Mouse (Mus musculus) hindbrain, embryonic 15.5 days (tissue): ENCODE results near the gene Olfr303. TPM values are rescaled to one million over a fixed set of nuclear protein-coding genes. Genes with fewer than 3 reads are reported as not detected.
"Not testable (repeated sequence)": the region's sequence is repeated elsewhere in the genome, so short reads cannot be mapped to it uniquely, and the experiment has no call there.

Experiments
- ATAC-seq: fragments of 200-750 bp; cut with Nextera tagmentation; 2 replicates; pipeline ENCODE4 v1.8.0; 2017; ENCODE audit warnings: low read depth, moderate number of reproducible peaks, moderate TSS enrichment; ENCODE audit not compliant: low FRiP score
- H3K27ac ChIP-seq: fragments of 300-500 bp; sonication (generic); replicated peaks from 2 replicates; pipeline ENCODE4 v1.5.1; 2015; ENCODE audit warnings: mild to moderate bottlenecking, inconsistent platforms
- H3K27me3 ChIP-seq: fragments of 300-500 bp; sonication (generic); 2 replicates; pipeline ENCODE4 v1.6.1; 2015; ENCODE audit warnings: control low read depth, inconsistent platforms
- H3K36me3 ChIP-seq: fragments of 300-500 bp; sonication (generic); 2 replicates; pipeline ENCODE4 v1.6.1; 2015; ENCODE audit warnings: control low read depth, inconsistent platforms
- H3K4me1 ChIP-seq: fragments of 300-500 bp; sonication (generic); replicated peaks from 2 replicates; pipeline ENCODE4 v1.6.1; 2015; ENCODE audit warnings: control low read depth, inconsistent platforms
- H3K4me2 ChIP-seq: fragments of 300-500 bp; sonication (generic); 2 replicates; pipeline ENCODE4 v1.6.1; 2015; ENCODE audit warnings: moderate library complexity, mild to moderate bottlenecking, inconsistent platforms
- H3K4me3 ChIP-seq: fragments of 300-500 bp; sonication (generic); 2 replicates; pipeline ENCODE4 v1.5.1; 2015; ENCODE audit warnings: mild to moderate bottlenecking, inconsistent platforms
- H3K9ac ChIP-seq: fragments of 300-500 bp; sonication (generic); 2 replicates; pipeline ENCODE4 v1.6.1; 2015; ENCODE audit warnings: inconsistent platforms
- H3K9me3 ChIP-seq: fragments of 300-500 bp; sonication (generic); 2 replicates; pipeline ENCODE4 v1.6.1; 2016; ENCODE audit warnings: control low read depth, inconsistent platforms
- WGBS: fragments of 180-500 bp; shearing (Covaris S2); methylation state at CpG from one replicate; pipeline ENCODE4 v1.1.7; 2015; 5-methylcytosine and 5-hydroxymethylcytosine counted together
- polyA plus RNA-seq: library from polyadenylated mRNA; unstranded; fragments of >200 nt; fragmentation: Nextera tagmentation; extraction: Ambion mirVana; gene quantifications from 2 replicates; pipeline ENCODE4 v1.2.1, GENCODE M21; 2015

Gene Olfr303
- not detected in 2 replicates for polyA plus RNA-seq

DNA sequence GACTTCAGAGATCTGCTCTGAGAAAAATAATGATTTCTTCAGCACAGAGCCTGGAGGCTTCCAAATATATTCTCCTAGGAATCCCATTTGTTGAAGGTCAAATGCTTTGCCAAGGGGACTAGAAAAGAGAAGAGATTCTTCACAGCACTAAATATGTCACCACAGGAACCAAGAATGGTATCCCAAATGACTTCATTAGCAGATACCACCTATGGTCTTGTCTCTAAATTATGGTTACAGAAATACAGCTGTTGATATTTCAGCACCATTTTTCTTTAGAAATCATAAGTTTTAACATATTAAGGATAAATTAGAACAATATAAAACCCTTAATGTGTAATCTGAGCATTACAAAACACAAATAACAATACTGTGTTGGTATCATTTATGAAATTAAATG is at the start of gene Olfr303:
Olfr303 (minus strand) TSS at position 101 of the 400 bp plus-strand sequence.
- Histone ChIP-seq H3K27me3 (no peaks in the 10 kb centered on the region), H3K9ac (no peak within 1 kb of the TSS), H3K4me1 (no peaks in the 10 kb centered on the region), H3K4me3 (no peak within 1 kb of the TSS), H3K27ac (no peak within 1 kb of the TSS), H3K36me3 (no peaks in the 10 kb centered on the region), H3K9me3 (no peaks in the 10 kb centered on the region), H3K4me2 (no peak within 1 kb of the TSS)
- no peak for ATAC-seq

DNA sequence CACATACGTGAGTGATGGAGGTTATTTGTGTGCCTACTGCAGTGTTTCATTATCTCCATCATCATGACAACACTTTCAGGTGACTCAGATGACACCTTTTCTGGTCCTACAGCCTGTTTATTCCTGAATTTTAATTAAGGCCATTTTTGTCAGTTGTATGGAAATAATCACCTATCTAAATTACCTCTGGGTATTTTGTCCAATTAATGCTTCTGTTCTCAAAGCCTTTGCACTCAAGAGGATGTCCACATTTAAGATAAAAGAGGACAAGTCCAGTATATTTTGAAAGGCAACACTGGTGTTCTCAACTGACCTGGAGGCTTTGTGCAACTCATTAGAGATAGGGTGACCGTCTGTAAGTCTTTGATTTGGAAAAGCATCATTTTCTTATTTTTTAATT is 6.0 kb upstream of the Olfr303 start, which contains the start of gene Olfr301:
Olfr301 (plus strand) TSS at position 301 of the 400 bp plus-strand sequence.
- Histone ChIP-seq H3K9ac (no peak within 1 kb of the TSS), H3K27ac (no peak within 1 kb of the TSS), H3K36me3 (no peaks in the 10 kb centered on the region), H3K4me2 (no peak within 1 kb of the TSS), H3K27me3 (no peaks in the 10 kb centered on the region), H3K4me1 (no peaks in the 10 kb centered on the region), H3K4me3 (no peak within 1 kb of the TSS), H3K9me3 (no peaks in the 10 kb centered on the region)
- no peak for ATAC-seq
- WGBS, result 91% methylated on average over 2 of the region's 2 CpGs

DNA sequence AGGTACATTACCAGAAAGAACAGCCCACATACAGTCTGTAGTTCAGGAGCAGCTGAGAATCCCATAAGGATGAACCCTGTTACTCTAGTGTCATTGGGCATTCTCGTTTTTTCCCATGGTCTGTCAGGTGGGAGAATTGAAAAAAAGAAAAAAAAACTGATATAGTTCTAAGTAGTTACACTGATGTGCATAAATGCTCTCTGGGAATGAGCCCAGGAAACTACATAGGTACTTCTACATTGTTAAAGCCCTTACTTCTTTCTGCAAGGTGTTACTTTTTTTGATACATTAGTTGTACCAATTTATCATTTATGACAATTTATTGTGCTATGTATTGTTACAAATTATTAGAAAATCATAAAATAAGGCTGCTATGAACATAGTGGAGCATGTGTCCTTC is 11.0 kb downstream of the Olfr303 start, which contains the start of gene Olfr304:
Olfr304 (minus strand) TSS at position 101 of the 400 bp plus-strand sequence.
- no peaks in the 10 kb centered on the region for H3K36me3 ChIP-seq
- no peaks in the 10 kb centered on the region for H3K9me3 ChIP-seq
- H3K4me1 ChIP-seq, result no peaks in the 10 kb centered on the region
- no peaks in the 10 kb centered on the region for H3K27me3 ChIP-seq
- H3K27ac ChIP-seq, result no peak within 1 kb of the TSS
- no peak for ATAC-seq
- no peak within 1 kb of the TSS for H3K4me3 ChIP-seq
- 70% methylated on average over 1 of the region's 1 CpGs for WGBS
- no peak within 1 kb of the TSS for H3K9ac ChIP-seq
- H3K4me2 ChIP-seq, result no peak within 1 kb of the TSS

DNA sequence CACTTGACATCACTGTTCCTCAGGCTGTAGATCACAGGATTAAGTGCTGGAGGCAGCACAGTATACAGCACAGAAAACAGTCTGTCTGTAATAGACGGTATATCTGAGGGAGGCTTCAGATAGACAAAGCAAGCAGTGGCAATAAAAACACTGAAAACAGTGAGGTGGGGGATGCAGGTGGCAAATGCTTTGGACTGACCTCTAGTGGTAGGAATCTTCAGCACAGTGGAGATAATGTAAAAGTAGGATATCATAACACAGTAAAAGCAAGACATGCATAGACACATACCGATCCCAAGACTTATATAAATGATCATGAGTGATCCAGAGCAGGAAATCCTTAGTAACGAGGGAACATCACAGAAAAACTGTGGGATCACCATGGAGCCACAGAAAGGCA is 11.8 kb downstream of the Olfr303 start:
- ATAC-seq, result no peak
- Histone ChIP-seq H3K9me3 (no peaks in the 10 kb centered on the region), H3K27me3 (no peaks in the 10 kb centered on the region), H3K4me2 (no peak overlapping the region), H3K9ac (no peak overlapping the region), H3K4me1 (no peaks in the 10 kb centered on the region), H3K27ac (no peak overlapping the region), H3K36me3 (no peaks in the 10 kb centered on the region), H3K4me3 (no peak overlapping the region)
- 77% methylated on average over 3 of the region's 3 CpGs for WGBS

DNA sequence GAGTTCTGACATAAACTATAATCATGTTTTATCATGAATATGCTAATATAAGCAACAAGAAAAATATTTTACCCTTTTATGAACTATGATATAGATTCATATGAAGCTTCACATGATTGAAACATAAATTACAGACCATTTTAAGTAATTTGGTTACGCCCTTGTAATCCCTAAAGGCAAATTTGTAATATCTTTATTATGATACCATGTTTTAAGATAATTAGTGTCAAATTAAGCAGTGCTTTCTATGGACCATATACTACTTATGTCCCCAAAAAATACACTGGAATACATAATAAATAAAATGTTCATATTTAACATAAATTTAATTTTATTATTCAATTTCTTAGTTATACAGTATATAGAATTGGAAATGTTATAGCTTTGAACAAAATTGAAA is 30.8 kb downstream of the Olfr303 start, which contains the start of gene Olfr305:
Olfr305 (minus strand) TSS at position 101 of the 400 bp plus-strand sequence.
- no peak within 1 kb of the TSS for H3K9ac ChIP-seq
- no peak within 1 kb of the TSS for H3K4me3 ChIP-seq
- no peaks in the 10 kb centered on the region for H3K27me3 ChIP-seq
- no peaks in the 10 kb centered on the region for H3K9me3 ChIP-seq
- no peak within 1 kb of the TSS for H3K27ac ChIP-seq
- WGBS, result 87% methylated on average over 1 of the region's 1 CpGs
- no peak within 1 kb of the TSS for H3K4me2 ChIP-seq
- no peaks in the 10 kb centered on the region for H3K36me3 ChIP-seq
- no peak for ATAC-seq
- H3K4me1 ChIP-seq, result no peaks in the 10 kb centered on the region

DNA sequence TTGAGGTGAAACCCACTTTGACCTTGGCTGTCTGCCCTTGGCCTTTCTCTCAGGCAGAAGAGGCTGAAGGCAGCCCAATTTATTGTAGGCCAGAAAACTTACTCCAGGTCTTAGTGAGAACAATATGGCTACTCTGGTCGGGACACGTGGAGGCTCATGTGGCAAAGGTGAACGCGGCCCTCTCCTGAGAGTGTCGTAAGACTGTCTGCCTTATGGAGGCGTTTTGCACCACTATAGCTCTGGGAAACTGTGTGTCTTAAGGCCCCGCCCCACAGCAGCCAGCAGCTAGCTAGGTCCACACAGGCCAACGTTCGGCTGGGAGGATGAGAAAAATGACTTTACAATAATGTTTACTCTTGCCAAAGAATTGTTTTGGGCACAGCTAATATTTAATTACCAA is 51.3 kb downstream of the Olfr303 start:
- not testable (repeated sequence) for ATAC-seq, H3K4me2 ChIP-seq, H3K9ac ChIP-seq, H3K27me3 ChIP-seq, H3K9me3 ChIP-seq, H3K27ac ChIP-seq, H3K4me1 ChIP-seq, H3K36me3 ChIP-seq, H3K4me3 ChIP-seq
- 88% methylated on average over 9 of the region's 9 CpGs for WGBS

DNA sequence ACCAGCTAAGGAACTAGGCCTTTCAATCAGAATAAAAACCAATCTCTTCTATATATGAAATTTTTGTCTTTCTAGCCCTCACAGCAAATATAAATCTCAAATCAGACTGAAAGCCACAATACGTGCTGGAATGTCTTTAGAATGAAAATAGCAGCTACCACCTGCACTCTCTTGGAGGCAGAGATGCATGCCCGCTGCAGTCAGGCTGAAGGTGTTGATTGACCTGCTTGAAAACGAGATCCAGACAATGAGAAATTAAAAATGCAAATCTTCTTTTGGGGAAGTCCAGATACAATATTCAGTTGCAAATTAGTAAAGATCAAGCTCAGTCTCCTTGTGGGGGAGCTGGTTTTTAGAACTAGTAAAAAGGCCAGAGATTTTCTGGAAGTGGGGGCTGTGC is 53.3 kb downstream of the Olfr303 start:
- Histone ChIP-seq H3K4me1 (no peaks in the 10 kb centered on the region), H3K4me3 (no peak overlapping the region), H3K27ac (no peak overlapping the region), H3K27me3 (no peaks in the 10 kb centered on the region), H3K4me2 (no peak overlapping the region), H3K9me3 (no peaks in the 10 kb centered on the region), H3K36me3 (no peaks in the 10 kb centered on the region), H3K9ac (no peak overlapping the region)
- 74% methylated on average over 3 of the region's 3 CpGs for WGBS
- ATAC-seq, result no peak

DNA sequence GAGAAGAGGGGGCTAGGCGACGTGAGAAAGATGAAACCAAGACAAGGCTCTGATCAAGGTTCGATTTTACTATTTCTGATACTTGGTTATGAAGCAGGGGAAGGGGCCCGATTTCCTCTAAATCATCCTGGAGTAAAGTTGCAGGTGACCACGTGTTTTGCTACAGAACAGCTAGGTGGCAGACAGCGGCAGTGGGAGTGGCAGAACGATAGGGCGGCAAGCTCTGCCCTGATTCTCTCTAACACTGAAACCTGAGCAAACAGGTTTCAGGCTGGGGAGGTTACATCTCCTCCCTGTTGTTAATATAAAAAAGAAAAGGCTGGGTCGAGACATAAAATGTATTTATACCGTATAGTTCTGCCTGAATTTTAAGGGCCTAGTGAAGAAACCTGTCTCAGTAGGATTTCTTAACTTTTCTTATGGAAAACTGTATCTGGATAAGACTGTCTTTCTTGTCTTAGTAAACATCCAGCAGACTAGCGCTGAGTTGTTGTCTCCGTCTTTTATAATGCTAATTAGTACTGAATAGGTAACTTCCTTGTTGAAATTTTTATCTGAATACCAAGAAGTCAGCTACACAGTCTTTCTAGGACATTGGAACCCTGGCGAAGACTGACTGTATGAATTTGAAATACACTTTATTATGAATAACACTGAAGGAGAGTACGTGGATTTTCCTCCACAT is 54.6 kb downstream of the Olfr303 start:
- ATAC-seq, result no peak
- no peak overlapping the region for H3K4me2 ChIP-seq
- H3K9me3 ChIP-seq, result no peaks in the 10 kb centered on the region
- H3K36me3 ChIP-seq, result no peaks in the 10 kb centered on the region
- WGBS, result 86% methylated on average over 14 of the region's 14 CpGs
- H3K4me3 ChIP-seq, result no peak overlapping the region
- H3K27ac ChIP-seq, result no peak overlapping the region
- H3K4me1 ChIP-seq, result no peaks in the 10 kb centered on the region
- no peak overlapping the region for H3K9ac ChIP-seq
- H3K27me3 ChIP-seq, result no peaks in the 10 kb centered on the region

Other genes with a start within 250 kb of the Olfr303 start
- gene Vmn2r75, start 226.0 kb downstream of the Olfr303 start, polyA plus RNA-seq, result not detected in 2 replicates
- not detected in 2 replicates for gene Vmn2r76, start 151.5 kb downstream of the Olfr303 start, polyA plus RNA-seq
- not detected in 2 replicates for gene Olfr310, start 120.6 kb downstream of the Olfr303 start, polyA plus RNA-seq
- not detected in 2 replicates for gene Olfr309, start 84.1 kb downstream of the Olfr303 start, polyA plus RNA-seq
- gene Olfr308, start 72.2 kb downstream of the Olfr303 start, polyA plus RNA-seq, result not detected in 2 replicates
- gene Olfr307, start 60.2 kb downstream of the Olfr303 start, polyA plus RNA-seq, result not detected in 2 replicates
- gene Olfr305, start 30.9 kb downstream of the Olfr303 start, polyA plus RNA-seq, result not detected in 2 replicates
- not detected in 2 replicates for gene Olfr304, start 11.1 kb downstream of the Olfr303 start, polyA plus RNA-seq
- gene Olfr301, start 6.1 kb upstream of the Olfr303 start, polyA plus RNA-seq, result not detected in 2 replicates
- not detected in 2 replicates for gene Olfr299, start 62.1 kb upstream of the Olfr303 start, polyA plus RNA-seq
- not detected in 2 replicates for gene Olfr298, start 94.7 kb upstream of the Olfr303 start, polyA plus RNA-seq
- not detected in 2 replicates for gene Olfr297, start 122.2 kb upstream of the Olfr303 start, polyA plus RNA-seq
- gene Olfr295, start 186.1 kb upstream of the Olfr303 start, polyA plus RNA-seq, result not detected in 2 replicates
- gene Olfr294, start 218.9 kb upstream of the Olfr303 start, polyA plus RNA-seq, result not detected in 2 replicates